27 mouse cellular contexts compared by ENCODE assay signal in genomic region chr14:17012931-17013330, GRCm38 (mm10).
DNase-seq lines count a peak whose midpoint lies in the region; ATAC-seq lines count a peak whose summit lies in the region.
"Had no signal": no experiment of that assay in that cellular context is flagged by ENCODE, and none has a peak within 500 bp of the region (broad histone marks: within the 10 kb centered on the region; RNA-seq: fewer than 3 reads in every experiment).

No protein-coding gene starts in this region.

- no peaks in the 10 kb centered on the region for H3K27me3 ChIP-seq in midbrain, embryonic 12.5 days
- no peaks in the 10 kb centered on the region for H3K27me3 ChIP-seq in midbrain, embryonic 10.5 days (ENCODE audit: low read depth, poor library complexity, severe bottlenecking)
- H3K27me3 ChIP-seq: embryonic facial prominence, embryonic 12.5 days; embryonic facial prominence, embryonic 15.5 days; heart, embryonic 12.5 days; heart, embryonic 15.5 days; hindbrain, embryonic 12.5 days; hindbrain, embryonic 15.5 days had no signal

- H3K9me3 ChIP-seq in midbrain, embryonic 12.5 days, result no peaks in the 10 kb centered on the region
- H3K9me3 ChIP-seq in midbrain, embryonic 10.5 days (replicated peaks), result no peaks in the 10 kb centered on the region
- H3K9me3 ChIP-seq: embryonic facial prominence, embryonic 12.5 days; embryonic facial prominence, embryonic 15.5 days; heart, embryonic 12.5 days; heart, embryonic 15.5 days; hindbrain, embryonic 12.5 days; hindbrain, embryonic 15.5 days had no signal

- no peak overlapping the region for H3K27ac ChIP-seq in midbrain, embryonic 12.5 days (replicated peaks)
- H3K27ac ChIP-seq in midbrain, embryonic 10.5 days (replicated peaks), result no peak overlapping the region
- H3K27ac ChIP-seq: embryonic facial prominence, embryonic 12.5 days; embryonic facial prominence, embryonic 15.5 days; gastrocnemius, adult 2 months; heart, embryonic 15.5 days; hindbrain, embryonic 12.5 days; hindbrain, embryonic 15.5 days had no signal

- H3K4me3 ChIP-seq in midbrain, embryonic 12.5 days, result no peak overlapping the region
- no peak overlapping the region for H3K4me3 ChIP-seq in midbrain, embryonic 10.5 days
- H3K4me3 ChIP-seq: embryonic facial prominence, embryonic 12.5 days; embryonic facial prominence, embryonic 15.5 days; gastrocnemius, adult 2 months; heart, embryonic 12.5 days; heart, embryonic 15.5 days; hindbrain, embryonic 12.5 days; hindbrain, embryonic 15.5 days had no signal

- H3K4me1 ChIP-seq in midbrain, embryonic 12.5 days, result no peaks in the 10 kb centered on the region
- no peaks in the 10 kb centered on the region for H3K4me1 ChIP-seq in midbrain, embryonic 10.5 days
- H3K4me1 ChIP-seq: embryonic facial prominence, embryonic 12.5 days; embryonic facial prominence, embryonic 15.5 days; heart, embryonic 12.5 days; heart, embryonic 15.5 days; hindbrain, embryonic 12.5 days; hindbrain, embryonic 15.5 days had no signal

- 0 out of 2 replicates have a peak, but pooled peaks have one; percentile 52 for ATAC-seq in midbrain, embryonic 12.5 days (ENCODE audit: low FRiP score, low read depth)
- peak; percentile 39 to 49; a peak in 2 of 4 replicates for ATAC-seq in hematopoietic stem cell, adult 5-6 weeks (replicated peaks in 1 of 2; ENCODE audit: insufficient read depth in 1 of 2, low FRiP score in 2 of 2, low TSS enrichment in 1 of 2, low read depth in 1 of 2, poor library complexity in 2 of 2, severe bottlenecking in 2 of 2)
- ATAC-seq: forebrain, embryonic 14.5 days; forebrain, postnatal 0 days; Patski had no signal

- H3K36me3 ChIP-seq in midbrain, embryonic 12.5 days, result no peaks in the 10 kb centered on the region
- H3K36me3 ChIP-seq in midbrain, embryonic 10.5 days, result no peaks in the 10 kb centered on the region
- H3K36me3 ChIP-seq: embryonic facial prominence, embryonic 12.5 days; embryonic facial prominence, embryonic 15.5 days; heart, embryonic 12.5 days; heart, embryonic 15.5 days; hindbrain, embryonic 12.5 days; hindbrain, embryonic 15.5 days had no signal

- H3K4me2 ChIP-seq in midbrain, embryonic 12.5 days (replicated peaks), result no peak overlapping the region
- H3K4me2 ChIP-seq: embryonic facial prominence, embryonic 12.5 days; embryonic facial prominence, embryonic 15.5 days; heart, embryonic 12.5 days; heart, embryonic 15.5 days; hindbrain, embryonic 12.5 days; hindbrain, embryonic 15.5 days had no signal

- H3K9ac ChIP-seq in midbrain, embryonic 12.5 days (replicated peaks), result no peak overlapping the region
- H3K9ac ChIP-seq: embryonic facial prominence, embryonic 12.5 days; embryonic facial prominence, embryonic 15.5 days; forebrain, postnatal 0 days; heart, embryonic 12.5 days; heart, embryonic 15.5 days; hindbrain, embryonic 12.5 days; hindbrain, embryonic 15.5 days had no signal

- DNase-seq in midbrain, embryonic 10.5 days (ENCODE audit: low spot score), result no peak
- peak; percentile 3 for DNase-seq in NIH3T3 (ENCODE audit: low read depth)
- peak; percentile 51 for DNase-seq in retina, embryonic 14.5 days (ENCODE audit: low spot score)
- no peak for DNase-seq in T-cell, adult 2 months (ENCODE audit: low spot score)
- no peak for DNase-seq in thymus, postnatal 14 days
- DNase-seq in ovary, adult 18-20 months (ENCODE audit: low spot score), result no peak
- DNase-seq: adrenal gland, adult 2 months; adrenal gland, postnatal 14 days; cerebellum, adult 11-12 months; cerebellum, adult 8-10 months; cerebellum, postnatal 10 days; forebrain, postnatal 0 days; gastrocnemius, adult 2 months; gastrocnemius, postnatal 14 days; heart, adult 11 months; heart, postnatal 10 days; heart, postnatal 36 days had no signal

- WGBS in midbrain, embryonic 12.5 days, result 85% methylated on average over 1 of the region's 1 CpGs
- 93% methylated on average over 1 of the region's 1 CpGs for WGBS in midbrain, embryonic 10.5 days

Comparison
In these comparisons a context has a peak if more than half of its experiments do, and no peak if none do; other contexts are left out.
1. DNase-seq: peak in NIH3T3 (single experiment) and retina, embryonic 14.5 days (single experiment); none in midbrain, embryonic 10.5 days (single experiment), T-cell, adult 2 months (single experiment), thymus, postnatal 14 days (single experiment) and ovary, adult 18-20 months (single experiment).